Mouse (Mus musculus): Measurements from ENCODE around the gene Mapre1. TPM values are rescaled to one million over a fixed set of nuclear protein-coding genes. Genes with fewer than 3 reads are reported as not detected.

Mapre1 gene
- total RNA-seq, 2 experiments from 2014 or later, result 92.5 to 98.8 TPM

DNA sequence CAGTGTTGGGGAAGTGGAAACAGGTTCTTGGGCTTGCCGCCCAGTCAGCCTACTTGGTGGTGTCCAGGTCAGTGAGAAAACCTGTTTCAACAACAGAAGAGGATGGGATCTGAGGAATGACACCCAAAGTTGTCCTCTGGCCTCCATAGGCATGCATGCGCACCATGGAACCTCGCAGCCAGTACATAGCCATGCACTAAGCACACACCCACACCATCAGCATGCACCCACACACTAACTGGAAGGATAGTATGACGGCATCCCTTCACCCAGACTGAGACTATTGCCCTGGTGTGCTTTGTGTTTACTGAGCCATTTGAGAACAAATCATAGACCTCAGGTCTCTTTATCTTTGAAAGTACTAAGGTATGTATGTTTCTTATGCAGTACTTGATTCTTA, 34.4 kb downstream of the Mapre1 start:
- no peak for DNase-seq (ENCODE audit: low spot score in 2 of 2)

DNA sequence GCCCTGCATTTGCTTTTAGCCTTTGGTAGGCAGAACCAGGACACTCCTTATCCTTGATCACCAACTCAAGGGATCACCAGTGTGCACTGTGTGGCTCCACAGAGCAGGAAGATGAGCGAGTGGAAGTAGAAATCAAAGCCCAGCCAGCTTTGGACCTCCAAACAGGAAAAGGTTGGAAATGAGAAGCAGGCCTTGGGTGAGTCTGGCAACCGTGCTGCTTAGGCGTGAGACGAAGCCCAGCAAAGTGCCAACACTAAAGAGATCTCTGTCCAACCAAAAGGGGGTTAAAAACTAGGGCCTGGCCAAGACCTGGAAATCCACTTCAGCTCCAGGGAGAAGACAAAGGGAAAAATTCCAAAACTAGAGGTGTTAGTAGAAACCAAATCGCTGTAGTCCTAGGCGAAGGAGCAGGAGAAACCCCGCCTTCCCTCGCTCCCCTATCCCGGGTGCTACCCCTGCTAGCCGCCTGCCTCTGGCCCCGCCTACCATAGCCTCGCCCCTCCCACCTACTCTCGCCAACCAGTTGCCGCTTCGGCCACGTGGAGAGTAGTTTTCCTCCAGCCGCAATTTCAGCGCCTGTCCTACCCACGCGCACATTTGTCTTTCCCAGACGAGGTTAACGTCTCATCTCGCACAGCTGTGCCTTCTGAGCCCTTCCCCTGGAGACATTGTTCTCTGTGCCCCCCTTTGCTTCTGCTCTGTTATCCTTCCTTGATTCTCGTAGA, 37.7 kb downstream of the Mapre1 start:
- peak; percentile 78 to 79 for DNase-seq (ENCODE audit: low spot score in 2 of 2)

DNA sequence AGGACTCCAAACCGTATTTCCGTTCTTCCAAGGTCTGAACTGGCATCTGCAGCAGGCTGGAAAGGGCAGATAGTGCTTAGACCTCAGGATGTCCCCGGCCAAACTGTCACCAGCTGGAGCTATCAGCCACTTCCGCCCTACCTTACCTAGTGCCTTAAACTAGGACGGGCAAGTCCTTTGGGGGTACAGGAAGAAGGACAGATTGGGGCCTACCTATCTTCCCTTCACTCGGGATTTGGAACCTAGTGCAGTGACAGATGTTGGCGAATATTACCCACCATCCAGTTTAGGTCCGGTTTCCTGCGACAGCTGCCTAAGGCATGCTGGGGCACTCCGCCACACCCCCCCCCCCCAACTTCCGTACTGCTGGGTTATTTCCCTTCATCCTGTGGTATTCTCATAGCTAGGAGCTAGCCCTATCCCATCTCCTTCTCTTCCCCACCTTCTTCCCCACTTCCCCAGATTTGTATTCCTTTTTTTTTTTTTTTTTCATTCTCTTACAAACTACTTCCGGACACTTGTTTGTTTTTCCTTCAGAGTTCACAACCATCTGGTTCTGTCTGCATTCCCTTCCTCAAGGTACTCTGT, 38.4 kb downstream of the Mapre1 start, which contains the start of gene Efcab8:
Gene Efcab8 (plus strand): TSS at position 538 of the 588 bp plus-strand sequence.
- no peak for DNase-seq (ENCODE audit: low spot score in 2 of 2)

DNA sequence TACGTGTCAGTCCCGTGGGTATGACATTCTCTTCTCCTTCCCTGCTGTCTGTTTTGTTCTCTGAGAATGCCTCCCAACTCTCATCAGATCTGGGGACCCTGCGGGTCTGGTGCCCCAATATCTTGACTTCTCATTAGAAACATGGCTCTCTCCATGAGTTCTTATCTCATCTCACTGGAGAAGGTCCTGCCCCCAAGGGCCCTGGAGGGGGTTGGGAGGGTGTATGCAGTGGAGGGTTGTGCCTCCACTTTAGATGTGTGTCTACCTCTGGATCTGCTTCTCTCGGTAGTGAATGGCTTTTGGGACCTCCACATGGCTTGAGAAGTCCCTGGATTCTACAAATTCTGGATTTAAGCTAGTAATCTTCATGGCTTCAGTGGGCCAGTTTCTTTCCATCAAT, 40.1 kb downstream of the Mapre1 start:
- DNase-seq (ENCODE audit: low spot score in 2 of 2), result no peak

DNA sequence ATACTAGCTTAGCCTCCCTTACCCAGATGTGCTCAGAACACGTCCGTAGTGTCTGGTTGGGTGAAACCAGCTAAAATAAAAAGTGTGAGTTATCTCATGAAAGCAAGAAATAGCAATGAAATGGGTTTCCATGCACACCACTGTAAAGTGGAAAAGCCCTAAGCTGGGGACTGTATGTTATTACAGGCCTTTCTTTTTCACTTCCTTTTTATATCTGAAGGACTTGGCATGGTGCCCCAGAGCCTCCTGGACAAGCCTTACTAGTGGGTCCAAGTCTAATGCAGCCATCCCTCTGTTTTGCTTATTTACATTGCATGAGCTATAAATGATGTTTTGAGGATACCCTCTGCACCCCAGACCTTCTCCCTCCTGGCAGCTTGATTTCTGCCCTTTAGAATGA, 43.6 kb downstream of the Mapre1 start:
- no peak for DNase-seq (ENCODE audit: low spot score in 2 of 2)

DNA sequence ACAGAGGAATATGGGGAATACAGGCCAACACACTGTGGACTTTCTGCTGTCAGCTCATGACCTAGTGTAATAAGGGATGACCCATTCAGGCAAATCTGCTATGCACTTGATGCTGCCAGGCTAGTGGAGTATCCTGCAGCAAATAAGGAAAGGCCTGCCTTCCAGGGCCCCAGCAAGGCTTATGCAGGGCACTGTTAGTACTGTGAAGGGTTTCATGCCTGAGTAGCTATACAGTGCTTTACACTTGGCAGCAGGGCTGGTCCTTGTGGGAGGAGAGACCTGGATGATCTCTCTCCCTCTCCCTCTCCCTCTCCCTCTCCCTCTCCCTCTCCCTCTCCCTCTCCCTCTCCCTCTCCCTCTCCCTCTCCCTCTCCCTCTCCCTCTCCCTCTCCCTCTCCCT, 52.3 kb downstream of the Mapre1 start:
- DNase-seq (ENCODE audit: low spot score in 2 of 2), result no peak

DNA sequence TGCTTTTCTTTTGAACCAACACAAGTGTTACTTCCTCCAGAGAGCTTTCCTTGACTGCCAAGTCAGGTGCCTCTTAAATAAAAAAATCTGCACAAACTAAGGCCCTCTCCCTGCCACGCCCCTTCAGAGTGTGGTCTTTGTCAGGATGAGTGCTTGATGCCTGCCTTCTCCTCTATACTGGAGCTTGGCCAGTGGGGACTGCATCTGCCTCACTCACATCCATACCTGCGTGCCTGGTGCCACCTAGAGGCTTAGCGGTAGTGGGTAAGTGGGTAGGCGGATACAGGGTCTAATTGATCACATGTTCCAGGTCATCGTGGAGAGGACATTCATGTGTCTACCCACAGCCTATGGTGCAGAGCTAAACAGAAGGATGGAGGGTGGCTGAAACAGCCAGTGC, 54.0 kb downstream of the Mapre1 start:
- no peak for DNase-seq (ENCODE audit: low spot score in 2 of 2)

DNA sequence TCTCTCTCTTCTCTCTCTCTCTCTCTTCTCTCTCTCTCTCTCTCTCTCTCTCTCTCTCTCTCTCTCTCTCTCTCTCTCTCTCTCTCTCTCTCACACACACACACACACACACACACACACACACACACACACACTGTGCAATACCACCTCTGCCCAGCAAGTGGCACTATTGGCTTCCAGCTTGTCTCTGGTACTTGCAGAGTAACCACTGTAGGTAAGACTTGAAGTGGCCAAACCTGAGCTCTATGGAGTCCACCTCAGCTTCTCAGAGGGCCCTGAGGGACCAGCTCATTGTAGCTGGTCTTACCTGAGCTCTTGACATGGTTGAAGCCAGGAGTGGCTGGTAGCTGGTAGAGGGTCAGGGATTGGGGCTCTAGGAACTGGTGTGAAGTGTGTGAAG, 66.4 kb downstream of the Mapre1 start:
- peak; percentile 59 to 75 for DNase-seq (ENCODE audit: low spot score in 2 of 2)

DNA sequence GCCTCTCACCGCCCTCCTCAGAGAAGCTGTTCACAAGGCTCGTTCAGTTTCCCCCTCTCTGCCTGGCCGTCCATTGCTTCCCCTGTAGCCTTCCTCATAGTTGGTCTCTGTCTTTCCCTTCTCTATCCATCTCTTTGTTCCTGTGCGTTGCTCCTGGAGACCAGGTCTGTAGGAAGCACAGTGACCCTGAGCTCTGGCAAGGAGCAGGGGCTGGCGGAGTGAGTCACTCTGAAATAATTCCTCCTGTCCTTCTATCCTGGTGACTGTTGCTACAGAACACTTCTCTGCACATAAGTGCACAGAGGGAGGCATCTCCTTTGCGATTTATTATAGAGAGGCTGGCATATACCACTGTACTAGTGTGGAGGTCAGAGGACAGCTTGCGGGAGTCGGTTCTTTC, 67.1 kb downstream of the Mapre1 start:
- peak in 1 of 2 experiments; percentile 41 for DNase-seq (ENCODE audit: low spot score in 2 of 2)

DNA sequence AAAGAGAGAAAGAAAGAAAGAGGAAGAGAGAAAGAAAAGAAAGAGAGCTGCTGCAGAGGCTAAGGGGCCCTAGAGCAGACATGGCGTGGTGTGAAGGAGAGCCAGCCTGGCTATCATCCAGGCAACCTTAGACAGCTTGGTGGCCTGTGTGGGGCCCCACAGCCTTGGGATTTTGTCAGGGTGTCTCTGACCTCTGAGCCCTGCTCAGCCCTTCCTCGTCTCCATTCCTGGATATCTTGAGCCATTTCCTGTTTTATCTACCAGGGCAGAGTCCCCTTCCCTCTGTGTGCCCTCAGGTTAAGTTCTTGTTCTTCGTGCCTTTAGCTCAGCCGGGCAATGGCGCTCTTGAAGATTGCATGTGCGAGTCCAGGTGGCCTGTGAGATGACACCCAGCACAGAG, 67.8 kb downstream of the Mapre1 start:
- DNase-seq (ENCODE audit: low spot score in 2 of 2), result no peak

DNA sequence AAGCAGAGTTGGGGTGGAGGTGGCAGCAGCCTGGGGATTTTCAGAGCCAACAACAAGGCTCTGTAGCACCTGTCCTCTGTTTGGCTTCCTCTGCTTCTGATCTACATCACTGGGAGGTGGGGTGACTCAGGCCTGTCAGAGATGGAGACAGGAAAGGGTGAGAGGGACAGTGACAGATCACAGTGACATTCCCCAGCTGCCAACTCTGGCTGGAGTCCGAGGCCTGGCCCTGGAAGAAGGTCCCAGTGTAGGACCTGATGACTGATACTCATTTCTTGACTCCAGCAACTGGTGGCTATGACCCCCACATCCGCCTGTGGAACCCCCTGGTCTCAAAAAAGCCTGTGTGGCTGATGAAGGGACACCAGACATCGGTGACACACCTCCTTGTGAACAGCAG, 68.8 kb downstream of the Mapre1 start:
- DNase-seq (ENCODE audit: low spot score in 2 of 2), result peak in 1 of 2 experiments; percentile 42

DNA sequence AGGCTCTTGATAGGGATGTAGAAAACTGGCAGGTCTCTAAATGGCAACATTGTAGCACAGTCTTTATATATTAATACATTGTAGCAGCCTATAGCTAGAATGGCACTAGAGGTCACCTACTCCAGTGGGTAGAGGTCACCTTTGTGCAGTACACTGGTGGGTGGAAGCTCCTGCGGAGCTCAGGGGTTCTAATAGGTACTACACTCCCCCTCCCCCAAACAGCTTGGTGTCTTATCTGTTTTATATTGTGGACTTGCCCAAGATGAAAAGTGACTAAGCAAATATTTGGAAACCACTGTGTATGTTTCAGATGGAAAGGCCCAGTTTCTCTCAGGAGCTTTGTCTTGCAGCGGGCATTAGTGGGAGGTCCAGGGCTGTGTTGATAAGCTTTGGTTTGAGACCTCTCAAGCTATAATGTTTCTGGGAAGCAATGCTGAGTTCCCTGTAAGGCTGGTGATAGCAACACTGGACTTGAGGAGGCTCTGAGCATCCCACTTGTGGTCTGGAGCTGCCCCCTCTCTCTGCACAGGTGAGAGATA, 81.0 kb downstream of the Mapre1 start:
- DNase-seq (ENCODE audit: low spot score in 2 of 2), result no peak

Other genes starting within 250 kb of the Mapre1 start
- gene 4930404H24Rik, start 248.5 kb upstream of the Mapre1 start, total RNA-seq (2021), result not detected
- 10 to 100 TPM in 1 of 2 experiments, 1 to 10 TPM in 1; 9.4 to 13.2 TPM for gene Nol4l, start 211.3 kb upstream of the Mapre1 start, total RNA-seq (2021)
- gene Commd7, start 108.5 kb upstream of the Mapre1 start, total RNA-seq (2021), result 10 to 100 TPM; 28.5 to 40.5 TPM
- 1 to 10 TPM; 1.2 to 1.4 TPM for gene Dnmt3b, start 91.8 kb upstream of the Mapre1 start, total RNA-seq (2021)
- gene Dnmt3c, start 44.6 kb upstream of the Mapre1 start, total RNA-seq (2021), result not detected
- under 1 TPM; 0.20 to 0.26 TPM for gene Efcab8, start 38.7 kb downstream of the Mapre1 start, total RNA-seq (2021)
- gene Sun5, start 129.8 kb downstream of the Mapre1 start, total RNA-seq (2021), result not detected
- under 1 TPM in 1 of 2 experiments, not detected in 1; 0.17 TPM for gene Bpifb2, start 133.8 kb downstream of the Mapre1 start, total RNA-seq (2021)
- gene Bpifb6, start 159.1 kb downstream of the Mapre1 start, total RNA-seq (2021), result 1 to 10 TPM in 1 of 2 experiments, not detected in 1; 8.5 TPM
- gene Bpifb3, start 177.0 kb downstream of the Mapre1 start, total RNA-seq (2021), result not detected
- not detected for gene Bpifb4, start 196.9 kb downstream of the Mapre1 start, total RNA-seq (2021)
- not detected for gene Bpifa6, start 233.7 kb downstream of the Mapre1 start, total RNA-seq (2021)

All from adrenal gland, adult 18-20 months (tissue).